Mouse (Mus musculus): ENCODE results near the gene Prss42.

DNA sequence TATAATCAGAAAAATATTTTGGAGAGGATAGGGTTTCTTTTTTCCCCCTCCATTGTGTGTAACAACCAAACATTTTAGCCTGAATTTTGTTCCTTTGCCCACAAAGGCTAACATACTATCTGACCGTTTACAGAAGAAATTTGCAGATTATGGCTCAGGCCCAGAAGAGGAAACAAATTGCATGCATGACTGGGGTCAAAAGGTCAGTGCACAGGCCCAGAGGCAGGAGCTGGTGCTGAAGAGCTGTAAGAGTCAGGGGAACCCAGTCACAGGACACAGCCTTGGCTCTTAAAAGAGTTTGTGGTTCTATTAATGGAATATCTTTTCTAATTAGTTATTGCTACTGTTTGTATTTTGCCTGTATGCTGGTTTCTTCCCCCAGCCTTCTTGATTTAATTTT, 14.4 kb upstream of the Prss42 start:
- TF ChIP-seq POLR2A (IDR thresholded peaks at IDR 0.05; ENCODE audit: insufficient read length, low read depth) (no peak), USF1 (IDR thresholded peaks at IDR 0.05; ENCODE audit: low read depth) (no peak), TCF12 (IDR thresholded peaks at IDR 0.05; ENCODE audit: insufficient read depth, poor library complexity, severe bottlenecking) (no peak), TCF3 (IDR thresholded peaks at IDR 0.05; ENCODE audit: insufficient read length, low read depth) (no peak), POLR2AphosphoS2 (IDR thresholded peaks at IDR 0.05; ENCODE audit: insufficient read length, low read depth) (no peak), MYOG (IDR thresholded peaks at IDR 0.05; ENCODE audit: control insufficient read depth in 1 of 3, insufficient read depth in 1 of 3, insufficient read length in 2 of 3, low read depth in 2 of 3) (no peak), SRF (IDR thresholded peaks at IDR 0.05; ENCODE audit: control insufficient read depth, insufficient read length, low read depth) (no peak), MAX (IDR thresholded peaks at IDR 0.05; ENCODE audit: low read depth) (no peak), CEBPB (IDR thresholded peaks at IDR 0.05; ENCODE audit: insufficient read depth, poor library complexity, severe bottlenecking) (no peak), REST (IDR thresholded peaks at IDR 0.05; ENCODE audit: insufficient read depth, insufficient read length) (no peak), E2F4 (IDR thresholded peaks at IDR 0.05; ENCODE audit: insufficient read depth) (no peak), MYOD1 (IDR thresholded peaks at IDR 0.05; ENCODE audit: control insufficient read depth in 1 of 3, insufficient read length in 2 of 3, low read depth in 2 of 3) (no peak)

All from myocyte (in vitro differentiated cells).